Mouse (Mus musculus) small intestine, adult 2 months (tissue): Measurements from ENCODE around the gene Sik1.

Source experiments
- CTCF ChIP-seq: fragments of 200-500 bp; IDR thresholded peaks from 2 replicates; pipeline ENCODE4 v1.5.1; 2012; ENCODE audit warnings: low read depth, mild to moderate bottlenecking, control low read depth, inconsistent platforms, low read length, moderate library complexity, mixed read lengths; ENCODE audit not compliant: insufficient replicate concordance, insufficient read length; ENCODE audit errors: extremely low read depth
- POLR2A ChIP-seq: fragments of 200-500 bp; IDR thresholded peaks from 2 replicates; pipeline ENCODE4 v1.6.1; 2012; ENCODE audit warnings: low read depth, mild to moderate bottlenecking, control low read depth, inconsistent platforms, low read length, moderate library complexity

DNA sequence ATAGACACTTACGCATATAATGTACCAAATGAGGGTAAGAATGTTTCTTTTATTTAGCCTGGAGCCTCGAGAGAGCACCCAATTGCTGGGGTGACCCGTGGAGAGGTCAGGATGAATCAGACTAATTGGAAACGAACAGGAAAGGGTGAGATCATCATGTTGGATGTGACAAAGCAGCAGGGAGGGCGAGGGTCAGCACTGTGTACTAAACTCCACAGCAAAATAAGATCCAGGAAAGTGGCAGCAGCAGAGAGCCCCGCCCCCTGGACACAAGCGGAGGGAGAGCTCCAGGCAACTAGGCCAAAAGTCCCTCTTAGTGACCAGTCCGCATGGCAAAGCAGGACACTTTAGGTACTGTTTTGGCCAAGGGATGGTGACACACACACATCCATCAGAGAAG, 18.4 kb upstream of the Sik1 start:
- TF ChIP-seq POLR2A: no peak
- TF ChIP-seq CTCF: no peak
